Mouse (Mus musculus) liver, embryonic 12.5 days (tissue): ENCODE results near the gene D5Ertd579e. TPM values are rescaled to one million over a fixed set of nuclear protein-coding genes. Genes with fewer than 3 reads are reported as not detected.

Experiments used
- ATAC-seq: fragments of 200-750 bp; cut with Nextera tagmentation; 2 replicates; pipeline ENCODE4 v1.8.0; 2017; ENCODE audit warnings: moderate number of reproducible peaks, mild to moderate bottlenecking, moderate library complexity
- H3K27ac ChIP-seq: fragments of 300-500 bp; sonication (generic); 2 replicates; pipeline ENCODE4 v1.5.1; 2016; ENCODE audit warnings: mild to moderate bottlenecking
- H3K27me3 ChIP-seq: fragments of 300-500 bp; sonication (generic); replicated peaks from 2 replicates; pipeline ENCODE4 v1.6.1; 2016; ENCODE audit warnings: mild to moderate bottlenecking, moderate library complexity
- H3K36me3 ChIP-seq: fragments of 300-500 bp; sonication (generic); 2 replicates; pipeline ENCODE4 v1.6.1; 2016; ENCODE audit warnings: mild to moderate bottlenecking, moderate library complexity
- H3K4me1 ChIP-seq: fragments of 300-500 bp; sonication (generic); 2 replicates; pipeline ENCODE4 v1.6.1; 2016
- H3K4me2 ChIP-seq: fragments of 300-500 bp; sonication (generic); 2 replicates; pipeline ENCODE4 v1.6.1; 2016; ENCODE audit warnings: mild to moderate bottlenecking, moderate library complexity
- H3K4me3 ChIP-seq: fragments of 300-500 bp; sonication (generic); 2 replicates; pipeline ENCODE4 v1.5.1; 2016; ENCODE audit warnings: mild to moderate bottlenecking, moderate library complexity
- H3K9ac ChIP-seq: fragments of 300-500 bp; sonication (generic); 2 replicates; pipeline ENCODE4 v1.6.1; 2016; ENCODE audit warnings: mild to moderate bottlenecking, moderate library complexity
- H3K9me3 ChIP-seq: fragments of 300-500 bp; sonication (generic); replicated peaks from 2 replicates; pipeline ENCODE4 v1.6.1; 2016; ENCODE audit warnings: mild to moderate bottlenecking, moderate library complexity
- WGBS: fragments of 180-500 bp; shearing (Covaris S2); methylation state at CpG from one replicate; pipeline ENCODE4 v1.1.7; 2016; ENCODE audit not compliant: insufficient replicate concordance; 5-methylcytosine and 5-hydroxymethylcytosine counted together
- polyA plus RNA-seq: library from polyadenylated mRNA; unstranded; fragments of >200 nt; fragmentation: Nextera tagmentation; extraction: Ambion mirVana; gene quantifications from 2 replicates; pipeline ENCODE4 v1.2.1, GENCODE M21; 2016

Gene D5Ertd579e
- polyA plus RNA-seq, 1 experiment from 2014 or later, result 28.5 TPM

DNA sequence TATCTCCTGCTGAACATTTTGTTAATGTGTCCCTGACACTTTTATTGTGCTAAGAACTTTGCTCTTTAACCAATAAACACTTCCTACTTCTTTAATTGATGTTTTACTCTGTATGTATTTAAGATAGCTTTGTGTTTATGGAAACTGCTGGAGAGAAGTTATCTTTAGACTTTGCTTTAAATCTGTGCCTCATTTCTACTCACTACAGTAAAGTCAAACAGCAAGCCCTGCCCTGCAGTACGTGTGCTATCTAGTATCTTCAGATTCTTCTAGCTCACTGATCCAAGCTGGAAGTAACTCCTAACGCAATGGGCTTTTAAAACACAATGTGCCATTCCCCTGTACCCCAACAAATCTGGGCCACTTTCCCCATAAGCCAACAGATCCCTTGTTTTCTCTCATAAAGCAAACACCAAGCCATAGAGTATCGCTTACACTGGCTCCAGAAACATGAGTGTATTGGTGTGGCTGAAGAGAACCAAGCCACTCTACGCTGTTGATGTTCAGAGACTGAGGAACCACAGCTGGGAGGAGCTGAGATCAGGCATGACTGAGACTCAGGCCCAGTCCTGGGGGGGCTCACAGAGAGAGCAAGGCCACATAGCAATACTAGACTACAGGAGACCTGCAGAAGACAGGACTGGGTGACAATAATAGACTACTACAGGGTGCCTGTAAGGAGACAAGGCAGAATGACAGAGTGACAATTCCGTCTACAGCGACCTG is 136.2 kb downstream of the D5Ertd579e start:
- ATAC-seq, result no peak
- WGBS, result 76% methylated on average over 6 of the region's 6 CpGs
- no peak overlapping the region for H3K4me3 ChIP-seq
- H3K9me3 ChIP-seq, result no peaks in the 10 kb centered on the region
- H3K4me1 ChIP-seq, result peaks cover 54% of the 10 kb centered on the region
- H3K27me3 ChIP-seq, result no peaks in the 10 kb centered on the region
- H3K4me2 ChIP-seq, result no peak overlapping the region
- no peaks in the 10 kb centered on the region for H3K36me3 ChIP-seq
- H3K27ac ChIP-seq, result peak overlapping the region; percentile 54
- no peak overlapping the region for H3K9ac ChIP-seq

DNA sequence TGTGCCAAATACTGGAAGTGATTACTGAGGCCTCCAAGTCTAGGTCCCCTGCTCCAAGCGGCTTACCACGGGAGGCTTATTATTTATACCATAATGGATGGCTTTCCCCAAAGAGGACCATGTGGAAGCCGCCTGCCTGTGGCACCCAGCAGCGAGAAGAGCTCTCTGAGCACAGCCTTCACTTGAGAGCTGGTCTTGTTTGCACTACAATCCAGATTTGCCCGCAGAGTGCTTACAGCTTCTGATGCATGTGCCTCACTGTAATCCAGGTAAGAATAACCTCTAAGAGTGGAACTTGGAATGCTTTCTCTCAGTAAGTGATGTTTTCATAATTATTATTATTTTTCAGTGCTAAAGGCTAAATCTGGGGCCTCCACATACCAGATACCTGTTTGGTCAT is 136.7 kb downstream of the D5Ertd579e start:
- peaks cover 54% of the 10 kb centered on the region for H3K4me1 ChIP-seq
- 80% methylated on average over 5 of the region's 5 CpGs for WGBS

DNA sequence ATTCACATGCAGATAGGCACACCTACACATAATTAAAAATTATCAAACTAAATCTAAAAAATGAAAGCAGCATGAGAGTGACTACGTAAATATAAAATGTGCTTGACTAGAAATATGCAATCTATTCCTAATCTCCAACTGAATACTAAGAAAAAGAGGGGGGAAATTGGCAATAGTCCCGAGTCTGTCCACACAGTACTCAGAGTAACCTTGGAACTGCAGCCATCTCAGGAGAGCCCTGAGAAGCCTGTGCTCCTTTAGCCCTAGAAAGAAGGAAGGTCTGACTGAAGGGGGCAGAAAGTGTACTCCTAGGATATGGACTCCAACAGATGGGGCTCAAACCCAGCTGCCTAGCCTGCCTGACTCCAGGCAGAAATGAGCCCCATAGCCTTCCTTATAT is 137.3 kb downstream of the D5Ertd579e start:
- H3K36me3 ChIP-seq, result no peaks in the 10 kb centered on the region
- no peaks in the 10 kb centered on the region for H3K9me3 ChIP-seq
- H3K27ac ChIP-seq, result no peak overlapping the region
- no peak overlapping the region for H3K4me3 ChIP-seq
- no peak overlapping the region for H3K9ac ChIP-seq
- peaks cover 51% of the 10 kb centered on the region for H3K4me1 ChIP-seq
- whole genome bisulfite sequencing, result 83% methylated on average over 2 of the region's 2 CpGs
- ATAC-seq, result no peak
- H3K27me3 ChIP-seq, result no peaks in the 10 kb centered on the region
- no peak overlapping the region for H3K4me2 ChIP-seq

More for the DNA sequence above, 136.7 kb downstream of the D5Ertd579e start:
- no peak overlapping the region for H3K9ac ChIP-seq
- no peak overlapping the region for H3K27ac ChIP-seq
- H3K4me3 ChIP-seq, result no peak overlapping the region
- no peaks in the 10 kb centered on the region for H3K27me3 ChIP-seq
- no peak for ATAC-seq
- no peaks in the 10 kb centered on the region for H3K9me3 ChIP-seq
- H3K36me3 ChIP-seq, result no peaks in the 10 kb centered on the region
- no peak overlapping the region for H3K4me2 ChIP-seq

DNA sequence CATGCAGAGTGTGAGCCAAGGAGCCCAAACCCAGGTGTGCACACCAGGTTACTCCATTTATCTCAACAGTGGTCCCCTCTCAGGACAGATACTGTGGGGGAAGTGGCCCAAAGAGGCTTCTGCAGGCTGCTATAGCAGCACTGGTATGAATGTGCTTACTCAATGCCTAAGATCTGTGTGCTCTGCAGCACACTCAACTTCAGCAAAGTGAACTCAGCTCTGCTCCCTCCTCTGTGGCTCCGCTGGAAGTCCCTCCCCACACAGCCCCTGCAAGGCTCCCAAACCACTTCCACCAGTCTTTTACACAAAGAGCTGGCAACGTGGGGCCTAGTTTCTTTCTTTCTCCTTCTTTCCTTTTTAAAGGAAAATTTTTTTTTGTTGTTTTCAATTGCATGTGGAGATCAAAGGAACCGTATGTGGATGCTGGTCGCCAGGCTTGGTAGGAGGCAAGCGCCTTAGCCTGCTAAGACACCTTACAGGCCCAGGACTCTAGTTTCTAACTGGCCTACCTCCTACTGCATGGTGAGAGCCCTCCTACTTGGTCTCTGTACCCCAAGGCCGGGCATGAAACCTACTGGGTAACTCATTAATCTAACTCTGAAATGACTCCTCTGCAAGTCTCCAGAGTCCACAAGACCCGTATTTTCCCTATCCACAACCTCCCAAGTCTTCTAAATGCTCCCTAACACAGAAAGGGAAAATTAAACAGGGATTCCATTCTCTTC is 138.1 kb downstream of the D5Ertd579e start:
- no peak overlapping the region for H3K4me3 ChIP-seq
- 0 out of 2 replicates have a peak overlapping the region, but pooled peaks have one; percentile 18 for H3K9ac ChIP-seq
- H3K4me1 ChIP-seq, result peaks cover 49% of the 10 kb centered on the region
- no peaks in the 10 kb centered on the region for H3K27me3 ChIP-seq
- H3K9me3 ChIP-seq, result no peaks in the 10 kb centered on the region
- no peak overlapping the region for H3K4me2 ChIP-seq
- H3K36me3 ChIP-seq, result no peaks in the 10 kb centered on the region
- ATAC-seq, result peak; percentile 28; the same call in 1 of the 2 replicates
- WGBS, result 58% methylated on average over 7 of the region's 7 CpGs
- peak overlapping the region; percentile 61 for H3K27ac ChIP-seq

DNA sequence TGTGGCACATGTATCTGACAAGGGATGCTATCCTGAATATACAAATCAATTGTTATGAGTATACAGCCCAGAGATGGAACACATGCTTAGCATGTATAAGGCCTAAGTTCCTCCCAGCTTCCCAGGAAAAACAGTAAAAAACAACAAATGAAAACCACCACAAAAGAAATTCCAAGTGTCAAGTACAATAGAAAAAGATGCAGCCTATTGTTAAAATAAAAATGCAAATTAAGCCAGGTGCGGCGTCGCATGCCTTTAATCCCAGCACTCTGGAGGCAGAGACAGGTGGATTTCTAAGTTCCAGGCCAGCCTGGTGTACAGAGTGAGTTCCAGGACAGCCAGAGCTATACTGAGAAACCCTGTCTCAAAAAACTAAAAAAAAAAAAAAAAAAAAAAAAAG is 138.9 kb downstream of the D5Ertd579e start:
- no peak overlapping the region for H3K27ac ChIP-seq
- H3K27me3 ChIP-seq, result no peaks in the 10 kb centered on the region
- H3K9me3 ChIP-seq, result no peaks in the 10 kb centered on the region
- no peak overlapping the region for H3K9ac ChIP-seq
- no peaks in the 10 kb centered on the region for H3K36me3 ChIP-seq
- WGBS, result 90% methylated on average over 3 of the region's 3 CpGs
- no peak overlapping the region for H3K4me3 ChIP-seq
- H3K4me2 ChIP-seq, result no peak overlapping the region
- ATAC-seq, result no peak
- H3K4me1 ChIP-seq, result peaks cover 41% of the 10 kb centered on the region

DNA sequence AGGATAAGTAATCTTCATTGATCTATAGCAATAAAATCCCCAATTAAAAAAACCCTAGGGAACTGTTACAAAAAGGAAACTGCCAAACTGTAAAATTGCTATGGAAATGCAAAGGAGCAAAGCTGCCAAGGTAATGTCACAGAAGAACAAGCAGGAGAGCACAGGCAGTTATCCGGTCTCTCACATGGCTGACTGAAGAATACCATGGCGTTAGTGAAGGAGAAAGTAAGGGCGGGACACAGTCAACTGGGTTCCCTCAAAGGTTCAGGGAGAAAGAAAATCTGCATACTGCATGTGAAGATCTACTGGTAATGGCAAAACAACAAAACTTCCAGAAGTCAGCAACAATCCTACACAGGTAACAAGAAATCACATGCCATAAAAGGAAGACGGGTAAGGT is 139.5 kb downstream of the D5Ertd579e start:
- 74% methylated on average over 4 of the region's 4 CpGs for WGBS
- Histone ChIP-seq H3K36me3 (no peaks in the 10 kb centered on the region), H3K27me3 (no peaks in the 10 kb centered on the region), H3K4me1 (peaks cover 37% of the 10 kb centered on the region), H3K9ac (no peak overlapping the region), H3K4me2 (no peak overlapping the region), H3K4me3 (no peak overlapping the region), H3K27ac (no peak overlapping the region), H3K9me3 (no peaks in the 10 kb centered on the region)
- no peak for ATAC-seq

DNA sequence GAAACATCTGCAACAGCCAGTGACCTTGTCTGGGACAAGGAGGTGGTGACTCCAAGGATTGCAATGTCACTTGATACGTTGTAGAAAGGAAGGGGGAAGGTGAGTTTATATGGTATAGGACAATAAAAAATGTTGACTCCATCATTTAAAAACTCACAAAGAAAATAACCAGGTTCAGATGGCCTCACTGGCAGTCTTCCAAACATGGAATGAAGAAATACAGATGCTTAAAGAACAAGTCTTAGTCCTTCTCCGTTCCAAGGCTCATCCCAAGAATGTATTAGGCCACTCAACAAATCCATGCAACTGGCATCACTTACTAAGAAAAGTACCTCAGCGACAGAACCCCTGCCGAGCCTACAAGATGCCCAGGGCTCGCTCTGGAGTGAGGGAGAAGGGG is 141.3 kb downstream of the D5Ertd579e start:
- whole genome bisulfite sequencing, result 70% methylated on average over 5 of the region's 5 CpGs
- Histone ChIP-seq H3K4me3 (no peak overlapping the region), H3K36me3 (no peaks in the 10 kb centered on the region), H3K9ac (no peak overlapping the region), H3K4me2 (no peak overlapping the region), H3K4me1 (peaks cover 29% of the 10 kb centered on the region), H3K9me3 (no peaks in the 10 kb centered on the region), H3K27me3 (no peaks in the 10 kb centered on the region), H3K27ac (no peak overlapping the region)
- no peak for ATAC-seq

DNA sequence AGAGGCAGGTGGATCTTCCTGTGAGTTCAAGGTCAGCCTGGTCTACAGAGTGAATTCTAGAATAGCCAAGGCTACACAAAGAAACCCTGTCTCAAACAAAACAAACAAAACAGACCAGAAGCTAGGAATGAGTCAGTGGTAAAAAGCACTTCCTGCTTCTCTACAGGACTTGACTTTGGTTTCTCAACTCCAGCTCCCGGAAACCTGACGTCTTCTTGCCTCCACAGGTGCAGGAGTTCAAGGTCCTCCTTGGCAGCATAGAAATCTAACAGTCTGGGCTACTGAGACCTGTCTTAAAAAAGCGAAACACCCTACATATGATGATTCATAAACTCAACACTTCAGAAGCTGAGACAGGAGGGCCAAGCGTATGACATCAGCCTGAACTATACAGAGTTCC is 141.9 kb downstream of the D5Ertd579e start:
- Histone ChIP-seq H3K9me3 (no peaks in the 10 kb centered on the region), H3K27ac (no peak overlapping the region), H3K4me2 (no peak overlapping the region), H3K4me1 (peaks cover 28% of the 10 kb centered on the region), H3K27me3 (no peaks in the 10 kb centered on the region), H3K9ac (no peak overlapping the region), H3K36me3 (no peaks in the 10 kb centered on the region), H3K4me3 (no peak overlapping the region)
- WGBS, result 60% methylated on average over 4 of the region's 4 CpGs
- no peak for ATAC-seq

DNA sequence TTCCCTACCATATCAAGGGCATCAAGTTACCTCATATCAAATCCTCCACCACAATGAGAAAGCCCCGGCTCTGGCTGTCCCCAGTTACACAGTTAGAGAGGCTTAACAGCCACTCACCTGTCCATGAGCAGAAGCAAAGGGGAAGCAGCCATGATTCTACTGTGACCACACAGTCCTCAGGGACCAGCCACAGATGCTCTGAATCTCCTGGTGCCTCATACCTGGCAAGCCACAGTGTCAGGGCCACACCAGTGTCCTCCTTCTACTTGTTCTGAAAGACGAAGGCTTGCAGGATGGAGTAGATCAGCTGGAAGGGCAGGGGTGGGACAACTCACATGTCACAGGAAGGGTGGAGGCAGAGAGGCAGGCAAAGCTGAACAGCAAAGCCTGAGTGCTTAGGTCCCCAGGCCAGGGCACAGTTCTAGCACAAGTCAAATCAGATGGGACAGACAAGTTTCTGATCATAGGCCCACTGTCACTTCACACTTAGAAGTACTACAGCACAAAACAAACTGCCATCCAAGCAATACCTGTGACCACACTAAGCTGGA is 142.7 kb downstream of the D5Ertd579e start:
- H3K9ac ChIP-seq, result no peak overlapping the region
- H3K36me3 ChIP-seq, result no peaks in the 10 kb centered on the region
- H3K27ac ChIP-seq, result no peak overlapping the region
- H3K4me2 ChIP-seq, result no peak overlapping the region
- peaks cover 28% of the 10 kb centered on the region for H3K4me1 ChIP-seq
- no peaks in the 10 kb centered on the region for H3K9me3 ChIP-seq
- no peak for ATAC-seq
- 61% methylated on average over 2 of the region's 2 CpGs for WGBS
- H3K4me3 ChIP-seq, result no peak overlapping the region
- H3K27me3 ChIP-seq, result no peaks in the 10 kb centered on the region

DNA sequence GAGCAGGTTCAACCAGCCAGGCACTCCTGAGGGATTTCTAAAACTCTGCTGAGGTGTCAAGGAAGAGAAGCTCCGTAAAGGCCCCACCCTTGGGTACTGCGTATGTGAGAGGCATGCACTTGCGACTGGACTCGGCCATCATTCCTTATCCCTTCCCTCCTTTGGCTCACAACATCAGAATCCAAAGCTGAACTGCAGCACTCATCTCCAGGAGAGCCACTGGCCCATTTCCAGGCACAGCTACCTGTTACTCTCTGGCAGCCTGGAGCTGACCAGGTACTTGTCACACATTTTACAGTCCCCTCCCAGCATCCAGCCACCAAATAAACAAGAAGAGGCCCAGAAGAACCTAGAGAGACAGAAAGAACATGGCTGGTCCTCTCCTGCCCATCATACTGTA is 143.4 kb downstream of the D5Ertd579e start:
- H3K27me3 ChIP-seq, result no peaks in the 10 kb centered on the region
- WGBS, result 84% methylated on average over 4 of the region's 4 CpGs

More for the DNA sequence above, 143.4 kb downstream of the D5Ertd579e start:
- Histone ChIP-seq H3K9ac (no peak overlapping the region), H3K36me3 (no peaks in the 10 kb centered on the region), H3K4me1 (peaks cover 22% of the 10 kb centered on the region; the same call in 1 of the 2 replicates), H3K27ac (no peak overlapping the region), H3K4me2 (no peak overlapping the region), H3K9me3 (no peaks in the 10 kb centered on the region), H3K4me3 (no peak overlapping the region)
- ATAC-seq, result no peak
